Mouse (Mus musculus) testis, adult 2 months (tissue): Measurements from ENCODE around the gene Aco2. TPM values are rescaled to one million over a fixed set of nuclear protein-coding genes. Genes with fewer than 3 reads are reported as not detected.

Experiments
- H3K27ac ChIP-seq: fragments of 200-500 bp; 2 replicates; pipeline ENCODE4 v1.5.1; 2012; ENCODE audit warnings: low read depth, low read length; ENCODE audit not compliant: control insufficient read depth, insufficient read depth
- H3K27me3 ChIP-seq: fragments of 200-500 bp; 2 replicates; pipeline ENCODE4 v1.6.1; 2012; ENCODE audit warnings: mild to moderate bottlenecking, low read length, moderate library complexity; ENCODE audit not compliant: control insufficient read depth, insufficient read depth
- H3K36me3 ChIP-seq: fragments of 200-500 bp; 2 replicates; pipeline ENCODE4 v1.6.1; 2012; ENCODE audit warnings: mild to moderate bottlenecking, low read length; ENCODE audit not compliant: control insufficient read depth, insufficient read depth
- H3K4me1 ChIP-seq: fragments of 200-500 bp; 2 replicates; pipeline ENCODE4 v1.6.1; 2012; ENCODE audit warnings: low read length; ENCODE audit not compliant: control insufficient read depth, insufficient read depth
- H3K4me3 ChIP-seq: fragments of 200-500 bp; 2 replicates; pipeline ENCODE4 v1.5.1; 2012; ENCODE audit warnings: low read depth, mild to moderate bottlenecking, low read length, moderate library complexity, mixed read lengths; ENCODE audit not compliant: control insufficient read depth
- CTCF ChIP-seq: fragments of 200-500 bp; IDR thresholded peaks from 2 replicates; pipeline ENCODE4 v1.5.1; 2012; ENCODE audit warnings: low read depth, mild to moderate bottlenecking, inconsistent platforms, low read length, moderate library complexity; ENCODE audit not compliant: control insufficient read depth, insufficient read depth, insufficient replicate concordance
- POLR2A ChIP-seq: fragments of 200-500 bp; IDR thresholded peaks from 2 replicates; pipeline ENCODE4 v1.6.1; 2012; ENCODE audit warnings: low read depth, mild to moderate bottlenecking, inconsistent platforms, low read length, moderate library complexity; ENCODE audit not compliant: control insufficient read depth
- polyA plus RNA-seq: library from polyadenylated mRNA; depleted of rRNA; stranded (reverse); fragments of >200 nt; gene quantifications from 2 replicates; pipeline ENCODE4 v1.2.3, GENCODE M21; 2012

Gene Aco2
- polyA plus RNA-seq, 1 experiment: 112 TPM

GRCm38 (mm10) chr15:81859330-81860255 is 12.5 kb upstream of the Aco2 start:
- TF ChIP-seq POLR2A (no peak), CTCF (no peak)
- peaks cover 29% of the 10 kb centered on the region for H3K4me1 ChIP-seq
- peak overlapping the region; percentile 93 for H3K4me3 ChIP-seq
- H3K27ac ChIP-seq: peak overlapping the region; percentile 99
- no peaks in the 10 kb centered on the region for H3K27me3 ChIP-seq
- no peaks in the 10 kb centered on the region for H3K36me3 ChIP-seq

GRCm38 (mm10) chr15:81860471-81861135 is 11.5 kb upstream of the Aco2 start:
- Histone ChIP-seq H3K4me3 (no peak overlapping the region), H3K27ac (peak overlapping the region; percentile 74)

GRCm38 (mm10) chr15:81864238-81864637 is 7.9 kb upstream of the Aco2 start:
- H3K27ac ChIP-seq: no peak overlapping the region
- peaks cover 3% of the 10 kb centered on the region for H3K36me3 ChIP-seq
- peaks cover 4% of the 10 kb centered on the region for H3K4me1 ChIP-seq
- TF ChIP-seq POLR2A (no peak), CTCF (no peak)
- H3K27me3 ChIP-seq: no peaks in the 10 kb centered on the region
- H3K4me3 ChIP-seq: no peak overlapping the region

More at GRCm38 (mm10) chr15:81860471-81861135, 11.5 kb upstream of the Aco2 start:
- Histone ChIP-seq H3K36me3 (no peaks in the 10 kb centered on the region), H3K27me3 (no peaks in the 10 kb centered on the region), H3K4me1 (peaks cover 27% of the 10 kb centered on the region)
- no peak for TF ChIP-seq POLR2A
- no peak for TF ChIP-seq CTCF

GRCm38 (mm10) chr15:81869985-81870384 is 2.1 kb upstream of the Aco2 start:
- peaks cover 4% of the 10 kb centered on the region for H3K36me3 ChIP-seq
- H3K4me1 ChIP-seq: peaks cover 5% of the 10 kb centered on the region; the same call in 1 of the 2 replicates
- no peak overlapping the region for H3K4me3 ChIP-seq

GRCm38 (mm10) chr15:81871604-81872261 is 376 bp upstream of the Aco2 start, which contains the start of gene Phf5a:
Phf5a (minus strand) TSS chr15:81871911.
- H3K4me3 ChIP-seq: peak within 1 kb of the TSS; percentile 99
- TF ChIP-seq POLR2A (peak; percentile 13; the same call in 1 of the 2 replicates), CTCF (no peak)
- H3K4me1 ChIP-seq: peaks cover 5% of the 10 kb centered on the region; the same call in 1 of the 2 replicates
- H3K27ac ChIP-seq: peak within 1 kb of the TSS; percentile 97
- peaks cover 2% of the 10 kb centered on the region for H3K36me3 ChIP-seq
- no peaks in the 10 kb centered on the region for H3K27me3 ChIP-seq

More at GRCm38 (mm10) chr15:81869985-81870384, 2.1 kb upstream of the Aco2 start:
- no peaks in the 10 kb centered on the region for H3K27me3 ChIP-seq
- no peak overlapping the region for H3K27ac ChIP-seq
- TF ChIP-seq POLR2A (no peak), CTCF (no peak)

GRCm38 (mm10) chr15:81879531-81880401 is 7.7 kb downstream of the Aco2 start:
- TF ChIP-seq CTCF (no peak), POLR2A (no peak)
- H3K27ac ChIP-seq: no peak overlapping the region

More at GRCm38 (mm10) chr15:81879531-81880401, 7.7 kb downstream of the Aco2 start:
- H3K4me1 ChIP-seq: peaks cover 4% of the 10 kb centered on the region; the same call in 1 of the 2 replicates
- H3K36me3 ChIP-seq: no peaks in the 10 kb centered on the region
- no peaks in the 10 kb centered on the region for H3K27me3 ChIP-seq
- H3K4me3 ChIP-seq: no peak overlapping the region
